Mouse (Mus musculus) spleen, postnatal 36 days (tissue): ENCODE results near the gene Ckm.

Experiments
- DNase-seq, 2 experiments: peaks; one replicate each; pipeline ENCODE4 v3.0.0; 2022; ENCODE audit warnings: low spot score in 2 of 2, mixed read lengths in 1 of 2

Ckm gene

GRCm38 (mm10) chr7:19432475-19432874, 27.9 kb downstream of the Ckm start:
- DNase-seq, result no peak

GRCm38 (mm10) chr7:19436276-19436675, 31.7 kb downstream of the Ckm start:
- DNase-seq, result no peak

GRCm38 (mm10) chr7:19437048-19437447, 32.5 kb downstream of the Ckm start:
- no peak for DNase-seq

- no peak for DNase-seq
Observed at GRCm38 (mm10) chr7:19441448-19442091, 37.0 kb downstream of the Ckm start.

- peak; percentile 36 to 61 for DNase-seq
Observed at GRCm38 (mm10) chr7:19443344-19443743, 38.8 kb downstream of the Ckm start.

- DNase-seq, result no peak
Observed at GRCm38 (mm10) chr7:19444801-19445200, 40.2 kb downstream of the Ckm start.

GRCm38 (mm10) chr7:19447689-19448088, 43.1 kb downstream of the Ckm start:
- no peak for DNase-seq

- no peak for DNase-seq
Observed at GRCm38 (mm10) chr7:19449165-19449564, 44.6 kb downstream of the Ckm start.

GRCm38 (mm10) chr7:19455186-19455585, 50.6 kb downstream of the Ckm start:
- DNase-seq, result no peak

GRCm38 (mm10) chr7:19455819-19456495, 51.4 kb downstream of the Ckm start:
- DNase-seq, result no peak

- DNase-seq, result no peak
Observed at GRCm38 (mm10) chr7:19456628-19457027, 52.1 kb downstream of the Ckm start.

GRCm38 (mm10) chr7:19457414-19458071, 53.0 kb downstream of the Ckm start:
- no peak for DNase-seq

- peak; percentile 50 to 52 for DNase-seq
Observed at GRCm38 (mm10) chr7:19458072-19458486, 53.5 kb downstream of the Ckm start.

- DNase-seq, result peak; percentile 67 to 68
Observed at GRCm38 (mm10) chr7:19458591-19459111, 54.1 kb downstream of the Ckm start, which contains the start of gene Mark4. Gene Mark4 (minus strand): TSS chr7:19458821.

GRCm38 (mm10) chr7:19459144-19459870, 54.7 kb downstream of the Ckm start:
- no peak for DNase-seq

GRCm38 (mm10) chr7:19460500-19460899, 55.9 kb downstream of the Ckm start:
- DNase-seq, result no peak

- peak; percentile 34 to 65 for DNase-seq
Observed at GRCm38 (mm10) chr7:19461488-19461887, 56.9 kb downstream of the Ckm start.

- DNase-seq, result no peak
Observed at GRCm38 (mm10) chr7:19462443-19462842, 57.9 kb downstream of the Ckm start.

GRCm38 (mm10) chr7:19462884-19463381, 58.4 kb downstream of the Ckm start, which contains the start of gene Exoc3l2:
Gene Exoc3l2 (plus strand): TSS chr7:19463331.
- DNase-seq, result no peak

GRCm38 (mm10) chr7:19464367-19465307, 60.1 kb downstream of the Ckm start:
- no peak for DNase-seq
